Mouse (Mus musculus): ENCODE results near the gene Atp2c2.
A peak's percentile ranks its signal among the peaks of the same experiment; 100 is the strongest.

The Atp2c2 gene

DNA sequence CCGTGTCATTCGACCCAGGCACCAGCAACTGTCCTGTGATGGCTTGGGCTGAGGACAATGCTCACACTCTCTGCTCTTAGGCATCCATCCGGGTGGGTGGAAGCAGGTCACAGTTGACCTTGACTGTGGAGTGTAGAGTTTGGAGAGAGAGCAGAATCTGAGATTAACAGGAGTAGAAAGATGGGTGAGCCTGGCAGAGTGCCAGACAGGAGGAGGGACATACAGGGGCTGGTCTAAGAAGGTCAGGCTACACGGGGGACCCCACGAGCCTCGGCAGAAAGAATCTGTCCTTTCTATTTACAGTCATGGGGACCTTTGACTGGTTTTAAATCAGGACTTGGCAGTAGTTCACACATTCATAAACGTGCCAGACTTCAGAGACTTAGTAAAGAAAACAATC, 3.2 kb downstream of the Atp2c2 start:
- DNase-seq (ENCODE audit: low spot score in 2 of 2) = no peak

DNA sequence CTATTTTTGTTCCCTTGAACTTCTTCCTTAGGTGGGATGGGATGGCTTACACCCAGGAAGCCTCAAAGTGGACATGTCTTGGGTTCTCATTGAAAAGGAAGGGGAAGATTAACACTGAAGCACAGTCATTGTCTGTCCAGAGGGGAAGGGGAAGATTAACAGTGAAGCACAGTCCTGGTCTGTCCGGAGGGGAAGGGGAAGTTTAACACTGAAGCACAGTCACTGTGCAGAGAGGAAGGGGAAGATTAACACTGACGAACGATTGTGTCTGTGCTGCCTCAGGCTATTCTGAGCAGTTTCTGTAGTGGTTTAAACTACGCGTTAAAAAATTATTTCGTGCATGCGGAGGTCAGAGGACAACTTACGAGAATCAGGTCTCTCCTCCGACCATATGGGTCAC, 7.3 kb downstream of the Atp2c2 start:
- DNase-seq (ENCODE audit: low spot score in 2 of 2) = no peak

DNA sequence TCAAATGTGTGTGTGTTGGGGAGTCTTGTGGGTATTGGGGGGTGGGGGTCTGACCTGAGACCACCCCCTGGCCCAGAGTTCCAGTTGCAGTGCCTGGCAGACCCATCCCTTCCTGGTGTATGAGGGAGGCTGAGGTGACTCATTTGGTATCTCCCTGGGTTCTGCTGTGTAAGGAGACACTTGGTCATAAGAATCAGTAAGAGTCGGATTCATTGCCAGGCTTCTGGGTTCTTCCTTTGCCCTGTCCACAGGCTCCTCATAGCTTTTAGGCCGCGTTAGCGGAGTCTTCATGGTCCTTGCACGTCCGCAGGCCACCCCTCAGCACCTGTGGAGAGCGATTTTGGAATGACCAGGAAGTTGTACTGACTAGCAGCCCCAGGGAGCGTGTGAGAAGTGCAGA, 8.7 kb downstream of the Atp2c2 start:
- DNase-seq (ENCODE audit: low spot score in 2 of 2) = no peak

DNA sequence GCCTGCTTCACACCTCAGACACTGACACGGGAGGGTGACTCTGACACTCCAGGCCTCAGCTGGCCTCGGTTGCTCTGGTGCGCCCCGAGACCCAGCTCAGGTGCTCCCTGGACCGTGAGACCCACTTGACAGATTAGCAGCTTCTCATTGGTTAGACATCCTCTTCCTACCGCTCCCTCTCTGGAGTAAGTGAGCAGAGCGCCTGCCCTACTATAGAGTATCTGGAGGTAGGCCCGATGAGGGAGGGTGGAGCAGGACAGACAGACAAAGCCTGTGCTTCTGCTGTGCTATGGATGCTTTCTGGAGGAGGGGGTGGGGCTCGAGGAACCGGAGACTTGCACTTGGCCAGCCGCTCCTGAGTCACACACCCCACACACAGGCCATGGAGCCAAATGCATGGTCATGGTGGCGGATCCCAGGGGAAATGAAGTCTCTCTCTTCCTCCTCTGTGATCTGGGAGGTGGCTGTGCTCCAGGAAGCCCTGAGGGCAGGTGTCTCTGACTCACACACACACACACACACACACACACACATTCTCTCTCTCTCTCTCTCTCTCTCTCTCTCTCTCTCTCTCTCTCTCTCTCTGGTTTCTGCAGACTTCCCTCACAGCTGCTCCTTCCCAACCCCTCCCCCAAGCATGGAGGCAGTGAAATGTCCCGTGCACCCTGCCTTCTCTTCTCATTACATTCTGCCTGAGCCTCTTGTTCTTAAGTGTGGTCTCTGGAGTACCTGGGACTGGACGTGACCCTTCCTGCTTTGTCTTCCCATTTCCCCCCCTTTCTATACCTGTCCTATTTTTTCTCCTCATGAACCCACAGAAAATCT, 9.3 kb downstream of the Atp2c2 start:
- no peak for DNase-seq (ENCODE audit: low spot score in 2 of 2)

DNA sequence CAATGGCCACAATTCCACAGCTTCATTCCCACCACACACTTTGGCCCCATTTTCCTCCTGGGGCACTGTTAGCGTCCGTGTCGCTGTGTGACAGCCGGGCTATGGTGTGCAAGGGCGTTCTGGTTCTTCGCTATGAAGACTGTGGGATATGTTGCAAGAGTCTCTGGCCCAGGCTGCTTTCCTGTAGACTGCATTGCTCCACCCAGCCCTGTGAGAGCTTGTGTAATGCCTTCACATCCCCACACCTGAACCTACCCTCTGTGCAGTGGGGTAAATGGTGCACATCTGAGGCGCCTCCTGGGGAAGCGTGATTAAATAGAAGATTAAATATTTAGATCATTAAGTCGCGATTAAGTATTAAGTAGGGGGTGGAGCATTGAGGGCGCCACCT, 9.9 kb downstream of the Atp2c2 start:
- DNase-seq (ENCODE audit: low spot score in 2 of 2) = no peak

DNA sequence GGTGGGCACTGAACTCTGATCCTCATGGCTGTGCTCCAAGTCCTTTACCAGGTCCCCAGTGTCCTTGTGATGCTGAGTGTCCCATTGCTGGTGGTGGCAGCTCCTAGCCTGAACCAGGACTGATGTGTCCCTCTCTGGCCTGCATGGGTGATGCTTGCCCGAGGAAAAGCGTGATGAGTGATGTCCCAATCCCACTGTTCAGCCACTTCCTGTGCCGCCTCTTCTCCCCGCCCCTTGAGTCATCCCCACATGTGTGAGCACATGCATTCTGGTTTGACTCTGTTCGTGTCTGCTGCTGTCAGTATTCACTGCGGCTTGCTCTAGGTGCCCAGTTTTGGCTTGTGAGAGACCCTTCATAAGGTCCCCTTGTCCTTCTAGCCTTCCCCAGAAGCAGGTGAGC, 12.4 kb downstream of the Atp2c2 start:
- DNase-seq (ENCODE audit: low spot score in 2 of 2) = no peak

DNA sequence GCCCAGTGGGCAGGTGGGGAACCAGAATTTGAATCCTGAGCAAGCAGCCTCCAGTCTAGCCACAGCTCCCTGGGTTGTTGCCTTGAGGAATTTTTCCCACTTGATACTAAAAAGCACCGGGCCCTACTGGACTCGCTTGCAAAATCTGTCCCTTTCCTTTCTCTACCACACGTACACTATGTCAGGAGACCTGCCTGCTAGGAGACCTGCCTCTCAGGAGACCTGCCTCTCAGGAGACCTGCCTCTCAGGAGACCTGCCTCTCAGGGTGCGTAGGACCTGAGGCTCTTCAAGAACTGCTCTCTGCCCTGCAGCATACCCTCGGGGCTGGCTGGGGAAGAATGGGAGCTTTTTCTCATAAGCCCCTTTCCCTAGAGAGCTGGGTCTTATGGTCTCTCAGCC, 13.6 kb downstream of the Atp2c2 start:
- DNase-seq (ENCODE audit: low spot score in 2 of 2) = no peak

DNA sequence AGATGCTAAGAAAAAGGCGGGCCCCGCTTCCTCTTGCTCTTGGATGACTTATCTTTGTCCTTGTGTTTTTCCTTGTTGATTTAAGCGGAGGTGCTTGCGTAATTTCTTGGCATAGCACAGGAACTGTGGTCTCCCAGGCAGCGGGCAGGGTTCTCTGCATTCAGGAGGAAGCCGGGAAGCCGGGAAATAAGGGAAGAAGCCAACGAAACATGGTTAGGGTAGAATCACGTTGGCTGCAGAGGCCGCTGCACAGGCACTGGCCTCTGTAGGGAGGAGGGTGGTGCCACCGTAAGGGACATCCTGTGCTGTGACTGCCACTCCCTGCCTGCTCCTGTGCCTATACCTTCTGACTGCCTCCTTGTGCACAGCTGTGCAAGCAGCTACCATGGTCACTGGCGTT, 15.4 kb downstream of the Atp2c2 start:
- DNase-seq (ENCODE audit: low spot score in 2 of 2) = no peak

DNA sequence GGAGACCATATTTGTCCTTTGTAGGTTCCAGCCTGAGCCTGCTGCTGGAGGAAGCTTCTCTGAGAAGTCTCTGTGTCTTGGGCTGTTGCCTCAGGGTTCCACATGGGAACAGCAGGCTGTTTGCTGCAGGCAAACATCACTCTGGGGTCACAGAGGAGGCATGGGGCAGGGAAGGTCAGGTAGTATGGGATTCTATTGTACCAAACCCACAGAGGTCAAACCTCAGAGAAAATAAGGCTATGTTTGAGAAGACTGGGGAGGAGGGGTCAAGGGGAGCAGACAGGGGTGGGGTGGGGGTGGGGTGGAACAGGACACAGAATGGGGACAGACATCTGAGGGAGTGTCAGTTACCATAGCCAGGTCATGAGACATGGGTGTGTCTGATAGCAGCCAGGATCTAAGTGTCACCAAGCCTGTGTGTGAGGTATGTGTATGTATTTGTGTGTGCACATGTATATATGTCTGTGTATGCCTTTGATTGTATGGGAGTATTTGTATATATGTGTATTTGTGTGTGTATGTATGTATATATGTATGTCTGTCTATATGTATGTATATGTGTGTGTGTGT, 17.0 kb downstream of the Atp2c2 start:
- DNase-seq (ENCODE audit: low spot score in 2 of 2) = no peak

DNA sequence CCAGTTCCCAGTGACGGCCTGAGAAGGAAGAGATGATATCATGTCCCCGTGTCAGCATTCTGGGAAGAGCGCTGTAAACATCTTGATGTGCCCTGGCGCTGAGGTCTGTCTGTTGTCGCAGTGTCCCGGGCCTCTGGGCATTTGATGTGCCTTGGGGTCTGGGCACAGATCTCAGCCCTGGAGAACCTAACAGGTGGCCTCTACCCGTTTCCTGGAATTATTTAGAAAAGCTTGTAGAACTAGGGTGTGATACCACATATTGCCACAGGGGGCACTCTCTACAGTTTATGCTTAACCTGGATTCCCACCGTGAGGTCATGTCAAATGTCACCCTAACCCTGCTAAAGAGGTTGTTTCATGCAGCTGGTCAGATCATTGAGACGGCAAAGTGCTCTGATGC, 18.0 kb downstream of the Atp2c2 start:
- DNase-seq (ENCODE audit: low spot score in 2 of 2) = peak; percentile 7 to 53

DNA sequence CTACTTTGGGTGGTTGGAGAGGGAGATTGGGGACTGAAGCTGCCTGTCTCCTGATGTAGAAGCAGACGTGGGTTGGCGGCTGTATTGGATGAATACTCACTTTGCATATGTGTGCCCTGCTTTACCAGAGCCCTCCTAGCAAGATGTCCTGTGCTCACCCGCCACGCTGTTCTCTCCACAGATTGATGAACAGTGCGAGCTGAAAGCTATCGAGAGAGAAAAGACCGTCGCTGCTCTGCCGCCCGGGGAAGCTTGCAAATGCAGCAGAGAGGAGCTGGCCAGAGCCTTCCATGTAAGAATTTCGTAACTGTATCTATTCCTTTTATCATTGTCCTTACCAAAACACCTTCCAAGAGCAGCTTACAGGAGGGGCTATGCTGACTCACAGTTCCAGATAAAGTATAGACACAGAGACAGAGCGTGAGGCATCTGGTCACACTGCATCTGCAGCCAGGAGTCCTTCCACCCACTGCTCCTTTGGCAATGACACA, 19.2 kb downstream of the Atp2c2 start:
- no peak for DNase-seq (ENCODE audit: low spot score in 2 of 2)

DNA sequence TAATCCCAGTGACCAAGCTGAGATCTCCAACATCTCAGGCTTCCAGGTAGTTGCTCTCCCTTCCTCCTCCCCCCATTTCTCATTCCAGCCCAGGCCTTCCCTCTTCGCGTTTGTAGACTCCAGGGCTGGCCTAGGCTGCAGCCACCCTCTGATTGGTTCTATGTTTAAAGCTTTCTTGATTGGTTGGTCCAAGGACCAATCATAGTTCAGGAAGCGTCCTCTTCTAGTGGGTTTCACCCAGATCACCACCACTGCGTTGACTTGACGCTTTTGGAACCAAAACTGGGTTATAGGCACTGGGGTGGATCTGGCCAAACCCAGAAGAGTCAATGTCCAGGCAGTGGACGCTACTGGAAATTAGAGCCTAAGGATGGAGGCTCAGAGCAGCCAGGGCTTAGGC, 22.5 kb downstream of the Atp2c2 start:
- no peak for DNase-seq (ENCODE audit: low spot score in 2 of 2)

DNA sequence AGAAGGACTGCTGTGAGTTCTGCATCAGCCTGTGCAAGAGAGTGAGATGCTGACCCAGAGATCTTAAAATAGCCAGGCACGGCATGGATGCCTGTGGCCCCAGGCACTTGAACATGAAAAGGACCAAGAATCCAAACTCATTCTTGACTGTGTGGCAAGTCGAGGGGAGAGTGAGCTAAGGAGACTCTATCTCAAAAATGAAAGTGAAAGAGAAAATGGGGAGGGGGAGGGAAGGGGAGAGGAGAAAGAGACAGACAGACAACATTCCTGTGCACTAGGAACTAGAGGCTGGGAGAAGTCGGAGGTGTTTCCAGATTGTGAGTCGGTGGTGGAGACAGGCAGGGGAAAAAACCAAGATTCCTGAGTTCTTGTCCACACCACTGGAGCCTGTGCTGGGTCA, 23.9 kb downstream of the Atp2c2 start:
- no peak for DNase-seq (ENCODE audit: low spot score in 2 of 2)

DNA sequence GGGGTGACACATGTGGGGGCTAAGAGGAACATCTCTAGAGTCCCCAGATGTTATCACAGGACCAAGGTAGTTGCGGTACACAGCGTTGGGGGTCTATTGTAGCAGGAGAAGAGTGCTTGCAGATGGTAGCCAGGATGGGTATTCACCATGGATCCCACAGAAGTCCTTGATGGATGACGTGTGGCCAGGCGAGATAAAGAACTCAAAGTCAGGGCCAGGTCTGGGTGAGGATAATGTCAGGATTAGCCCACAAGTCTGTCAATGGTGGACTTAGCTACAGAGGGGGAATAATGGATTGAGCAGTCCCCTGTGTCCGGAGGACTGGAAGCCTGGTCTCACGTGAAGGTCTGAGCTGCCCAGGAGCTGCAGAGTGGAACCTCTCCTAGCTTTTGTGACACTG, 24.8 kb downstream of the Atp2c2 start:
- DNase-seq (ENCODE audit: low spot score in 2 of 2) = no peak

DNA sequence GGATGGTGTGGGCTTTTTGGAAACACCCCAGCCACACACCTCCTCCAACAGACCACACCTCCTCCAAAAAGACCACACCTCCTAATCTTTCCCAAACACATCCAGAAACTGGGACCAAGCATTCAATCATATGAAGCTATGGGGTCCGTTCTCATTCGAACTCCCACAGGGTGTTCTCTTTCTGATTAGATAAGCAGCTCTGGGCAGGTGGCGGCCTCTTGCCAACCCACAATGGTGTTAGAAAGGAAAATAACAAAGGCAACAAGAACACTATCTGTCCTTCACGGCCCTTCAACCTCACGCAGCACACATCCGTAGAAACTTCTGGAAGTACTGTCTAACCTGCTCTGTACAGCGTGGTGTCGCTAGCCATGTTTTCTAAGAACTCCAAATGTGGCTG, 27.3 kb downstream of the Atp2c2 start:
- no peak for DNase-seq (ENCODE audit: low spot score in 2 of 2)

DNA sequence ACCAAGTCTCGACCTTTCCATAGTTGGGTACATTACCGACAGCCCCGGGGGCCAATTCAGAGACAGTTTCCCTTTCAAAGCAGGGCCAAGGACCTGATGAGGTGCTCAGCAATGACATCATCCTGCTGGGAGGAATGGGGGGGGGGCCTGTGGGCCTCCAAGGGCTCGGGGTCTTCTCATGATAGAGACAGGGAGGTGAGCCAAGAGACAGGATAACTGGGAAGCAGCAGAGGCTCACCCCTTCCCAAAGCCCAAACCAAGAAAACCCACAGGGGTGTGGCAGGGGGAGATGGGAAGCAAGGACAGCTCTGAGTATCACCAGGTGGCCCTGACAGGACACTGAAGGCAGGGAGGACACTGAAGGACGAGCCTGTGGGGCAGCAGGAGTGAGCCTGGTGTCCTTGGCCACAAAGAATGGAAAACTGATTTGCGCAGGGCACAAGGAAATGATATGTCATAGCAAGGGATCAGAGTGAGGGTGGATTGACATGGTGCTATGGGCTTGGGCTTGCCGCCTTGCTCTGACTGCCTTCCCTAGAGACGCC, 28.6 kb downstream of the Atp2c2 start:
- DNase-seq (ENCODE audit: low spot score in 2 of 2) = no peak

DNA sequence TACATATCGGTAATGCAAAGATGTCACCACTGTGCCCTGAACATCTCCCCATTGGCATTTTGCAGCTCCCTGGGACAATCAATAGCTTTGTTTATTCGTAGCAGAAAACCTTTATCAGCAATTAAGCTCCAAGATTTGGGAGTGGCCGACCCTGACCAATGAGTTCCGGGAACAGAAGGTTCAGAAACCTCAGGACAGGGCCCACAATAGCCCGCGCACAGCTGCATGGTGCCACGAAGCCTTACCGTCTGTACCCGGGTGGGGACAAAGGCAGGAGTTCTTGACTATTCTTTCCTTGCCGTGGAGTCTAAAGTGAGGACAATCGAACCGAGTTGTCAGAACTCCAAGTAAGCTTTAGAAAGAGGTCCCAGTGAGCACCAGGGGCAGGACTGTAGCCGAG, 32.3 kb downstream of the Atp2c2 start:
- DNase-seq (ENCODE audit: low spot score in 2 of 2) = no peak

DNA sequence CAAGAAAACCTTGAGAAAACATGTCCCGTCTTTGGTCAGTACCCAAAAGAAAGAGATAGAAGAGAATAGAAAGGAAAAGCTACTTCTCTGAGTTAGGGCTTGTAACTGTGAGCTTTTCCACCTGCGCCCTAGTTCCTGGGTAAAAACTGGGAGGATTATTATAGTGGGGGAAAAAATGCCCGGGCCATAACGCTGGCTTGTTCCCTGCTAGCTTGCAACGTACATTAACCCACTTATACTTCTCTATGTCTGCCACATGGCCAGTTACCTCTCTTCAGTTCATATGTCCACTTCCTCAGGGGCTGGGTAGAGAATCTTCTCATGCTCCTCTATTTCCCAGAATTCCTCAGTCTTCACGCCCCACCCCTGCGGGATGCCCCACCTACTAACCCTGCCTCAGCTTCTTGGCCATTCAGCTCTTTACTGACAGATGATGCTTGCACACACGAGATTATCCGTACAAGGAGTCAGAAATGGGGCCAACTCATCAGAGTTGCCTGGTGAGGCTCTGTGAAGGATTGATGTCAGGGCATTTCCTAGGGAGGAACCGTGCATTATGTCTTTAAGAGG, 36.6 kb downstream of the Atp2c2 start:
- no peak for DNase-seq (ENCODE audit: low spot score in 2 of 2)

DNA sequence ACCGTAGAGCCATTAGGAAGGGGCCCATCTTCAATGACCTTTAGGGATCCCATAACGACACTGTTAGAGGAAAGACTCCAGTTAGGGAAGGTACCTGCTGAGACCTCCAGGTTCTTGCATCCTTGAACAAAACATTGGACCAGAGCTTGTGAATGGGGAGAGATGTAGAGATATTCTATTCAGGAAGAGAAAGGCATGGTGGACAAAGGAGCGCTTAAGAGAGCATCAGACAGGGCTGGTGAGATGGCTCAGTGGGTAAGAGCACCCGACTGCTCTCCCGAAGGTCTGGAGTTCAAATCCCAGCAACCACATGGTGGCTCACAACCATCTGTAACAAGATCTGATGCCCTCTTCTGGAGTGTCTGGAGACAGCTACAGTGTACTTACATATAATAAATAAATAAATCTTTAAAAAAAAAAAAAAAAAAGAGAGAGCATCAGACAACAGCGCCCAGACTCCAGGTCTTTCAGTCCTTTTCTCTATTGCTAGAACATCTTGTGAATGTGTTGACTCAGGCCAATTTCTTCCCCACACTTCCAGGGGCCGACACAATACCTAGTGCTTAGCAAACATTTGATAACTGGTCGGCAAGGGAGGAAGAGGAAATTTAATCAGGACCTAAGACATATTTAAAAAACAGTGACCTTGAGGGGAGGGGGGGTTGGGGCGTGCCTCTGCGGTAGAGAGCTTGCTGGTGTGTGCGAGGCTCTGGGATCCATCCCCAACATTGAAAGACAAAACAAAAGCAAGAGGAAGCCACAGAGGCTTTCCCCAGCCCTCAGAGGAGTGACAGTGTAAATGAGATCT, 37.5 kb downstream of the Atp2c2 start:
- no peak for DNase-seq (ENCODE audit: low spot score in 2 of 2)

DNA sequence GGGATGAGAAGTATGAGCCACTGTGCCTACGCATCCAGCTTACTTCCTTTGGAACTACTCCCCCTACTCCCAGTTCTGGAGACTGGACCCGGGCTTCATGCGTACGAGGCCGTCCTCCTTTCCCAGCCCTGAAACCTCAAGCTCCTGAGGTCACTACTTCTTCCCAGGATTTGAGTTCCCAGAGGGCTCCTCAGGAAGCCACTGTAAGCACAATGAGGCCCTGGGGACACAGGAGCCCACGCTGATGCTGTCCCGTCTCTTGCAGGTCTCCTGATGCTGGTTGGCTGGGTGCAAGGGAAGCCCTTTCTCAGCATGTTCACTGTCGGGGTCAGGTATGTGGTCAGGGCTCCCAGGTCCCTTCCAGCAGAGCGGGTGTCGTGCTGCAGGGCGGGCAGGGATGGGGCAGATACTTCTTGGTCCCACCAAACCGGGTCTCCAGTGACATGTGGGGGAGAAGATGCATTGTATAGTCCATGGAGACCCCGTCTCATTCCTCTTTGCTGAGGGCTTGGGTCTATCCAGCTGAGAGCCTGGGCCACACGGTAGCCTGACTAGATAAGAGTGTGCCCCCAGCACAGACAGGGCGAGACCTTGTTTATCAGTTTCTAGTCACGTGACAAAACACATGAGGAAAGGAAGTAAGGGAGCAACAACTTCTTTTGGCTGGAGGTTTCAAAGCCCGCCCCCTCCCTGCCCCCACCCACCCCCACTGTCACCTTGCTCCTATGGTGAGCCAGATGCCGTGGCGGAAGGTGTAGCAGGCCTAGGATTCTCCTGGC, 38.5 kb downstream of the Atp2c2 start:
- DNase-seq (ENCODE audit: low spot score in 2 of 2) = no peak

DNA sequence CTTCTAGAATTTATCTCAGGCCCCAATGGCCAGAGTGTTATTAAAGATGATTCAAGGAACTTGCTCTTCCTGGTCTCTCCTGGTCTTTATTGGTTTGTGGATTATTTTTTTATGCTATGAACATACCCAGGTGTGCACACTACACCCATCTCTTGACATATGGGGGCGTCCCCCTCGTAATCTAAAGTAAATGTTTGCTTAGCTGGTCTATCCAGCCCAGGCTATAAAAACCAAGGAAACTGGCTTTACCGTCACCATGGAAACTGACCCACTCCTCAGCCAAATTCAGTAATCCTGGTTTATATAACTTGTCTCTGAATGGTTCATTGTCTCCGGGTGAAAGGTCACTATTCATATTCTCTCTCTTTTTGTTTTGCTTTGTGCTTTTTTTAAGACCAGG, 40.8 kb downstream of the Atp2c2 start:
- no peak for DNase-seq (ENCODE audit: low spot score in 2 of 2)
